Mouse (Mus musculus) intestine, embryonic 15.5 days (tissue): Measurements from ENCODE around the gene Bpifa5. TPM values are rescaled to one million over a fixed set of nuclear protein-coding genes. Genes with fewer than 3 reads are reported as not detected.
"Not testable (repeated sequence)": the region's sequence is repeated elsewhere in the genome, so short reads cannot be mapped to it uniquely, and the experiment has no call there.

Experiments
- ATAC-seq: fragments of 200-750 bp; cut with Nextera tagmentation; 2 replicates; pipeline ENCODE4 v1.8.0; 2017; ENCODE audit warnings: moderate TSS enrichment, moderate library complexity
- H3K27ac ChIP-seq: fragments of 300-500 bp; sonication (generic); 2 replicates; pipeline ENCODE4 v1.5.1; 2015; ENCODE audit warnings: mild to moderate bottlenecking, inconsistent platforms
- H3K27me3 ChIP-seq: fragments of 300-500 bp; sonication (generic); replicated peaks from 2 replicates; pipeline ENCODE4 v1.6.1; 2015; ENCODE audit warnings: inconsistent platforms
- H3K36me3 ChIP-seq: fragments of 300-500 bp; sonication (generic); 2 replicates; pipeline ENCODE4 v1.6.1; 2015; ENCODE audit warnings: inconsistent platforms
- H3K4me1 ChIP-seq: fragments of 300-500 bp; sonication (generic); replicated peaks from 2 replicates; pipeline ENCODE4 v1.6.1; 2015; ENCODE audit warnings: inconsistent platforms
- H3K4me2 ChIP-seq: fragments of 300-500 bp; sonication (generic); replicated peaks from 2 replicates; pipeline ENCODE4 v1.6.1; 2015; ENCODE audit warnings: mild to moderate bottlenecking, inconsistent platforms
- H3K4me3 ChIP-seq: fragments of 300-500 bp; sonication (generic); replicated peaks from 2 replicates; pipeline ENCODE4 v1.5.1; 2015; ENCODE audit warnings: inconsistent platforms
- H3K9ac ChIP-seq: fragments of 300-500 bp; sonication (generic); 2 replicates; pipeline ENCODE4 v1.6.1; 2015; ENCODE audit warnings: inconsistent platforms
- H3K9me3 ChIP-seq: fragments of 300-500 bp; sonication (generic); 2 replicates; pipeline ENCODE4 v1.6.1; 2016; ENCODE audit warnings: inconsistent platforms
- WGBS: fragments of 180-500 bp; shearing (Covaris S2); methylation state at CpG from one replicate; pipeline ENCODE4 v1.1.7; 2015; 5-methylcytosine and 5-hydroxymethylcytosine counted together
- polyA plus RNA-seq: library from polyadenylated mRNA; unstranded; fragments of >200 nt; fragmentation: Nextera tagmentation; extraction: Ambion mirVana; gene quantifications from 2 replicates; pipeline ENCODE4 v1.2.1, GENCODE M21; 2015

Gene Bpifa5
- not detected in 2 replicates for polyA plus RNA-seq

- no peak within 1 kb of the TSS for H3K4me2 ChIP-seq
These were observed at the start of gene Bpifa5 for GRCm38 (mm10) chr2:154162307-154162706. TSS of gene Bpifa5 (plus strand) at chr2:154162607.

DNA sequence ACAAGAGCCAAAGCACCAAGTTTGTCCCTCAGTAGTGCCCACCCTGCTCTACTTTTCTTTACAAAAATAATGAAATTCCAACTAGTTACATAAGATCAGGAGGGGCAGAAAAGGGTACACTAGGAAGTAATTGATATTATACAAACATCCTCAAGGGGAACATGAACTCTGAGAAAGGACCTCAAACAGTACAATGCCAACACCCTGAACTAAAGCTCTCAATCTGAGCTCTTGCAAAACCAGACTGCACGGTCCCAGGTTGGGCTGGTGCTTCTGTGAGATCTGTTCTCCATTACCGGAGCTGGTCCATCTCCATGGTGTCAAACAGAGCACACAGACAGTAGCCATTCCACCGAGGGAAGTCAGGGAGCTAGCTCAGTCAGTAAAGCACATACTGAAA, 45.0 kb upstream of the Bpifa5 start:
- Histone ChIP-seq H3K9me3 (no peaks in the 10 kb centered on the region), H3K9ac (no peak overlapping the region), H3K36me3 (no peaks in the 10 kb centered on the region), H3K27ac (no peak overlapping the region), H3K27me3 (no peaks in the 10 kb centered on the region), H3K4me2 (no peak overlapping the region), H3K4me3 (no peak overlapping the region), H3K4me1 (no peaks in the 10 kb centered on the region)
- WGBS, result 83% methylated on average over 3 of the region's 3 CpGs
- ATAC-seq, result no peak

More at GRCm38 (mm10) chr2:154162307-154162706, at the start of gene Bpifa5:
- no peak for ATAC-seq
- 80% methylated on average over 8 of the region's 8 CpGs for WGBS
- Histone ChIP-seq H3K36me3 (no peaks in the 10 kb centered on the region), H3K4me1 (no peaks in the 10 kb centered on the region), H3K27me3 (no peaks in the 10 kb centered on the region), H3K4me3 (no peak within 1 kb of the TSS), H3K27ac (no peak within 1 kb of the TSS), H3K9me3 (no peaks in the 10 kb centered on the region), H3K9ac (no peak within 1 kb of the TSS)

DNA sequence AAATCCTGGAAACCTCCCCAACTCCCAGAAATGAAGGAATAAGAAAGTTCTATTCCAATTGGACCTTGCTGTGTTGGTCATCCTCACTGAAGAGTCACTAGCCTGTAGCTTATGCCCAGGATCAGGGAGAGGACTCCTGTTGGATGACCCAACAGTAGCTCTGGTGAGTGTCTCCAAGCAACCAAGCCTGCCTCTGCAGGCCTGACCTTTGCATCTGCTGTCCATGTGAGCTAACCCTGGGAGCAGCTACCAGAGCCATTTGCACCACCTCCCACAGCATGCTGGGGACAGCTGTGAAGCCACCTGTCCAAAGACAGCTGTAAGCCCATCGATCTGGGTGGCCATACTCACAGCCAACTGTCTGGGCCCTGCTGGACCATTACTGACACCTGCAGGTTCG, 32.3 kb upstream of the Bpifa5 start, which contains the start of gene Bpifa3:
Gene Bpifa3, plus strand, starts transcription at position 217 of the 400 bp plus-strand sequence.
- H3K4me2 ChIP-seq, result no peak within 1 kb of the TSS
- ATAC-seq, result no peak
- H3K27ac ChIP-seq, result no peak within 1 kb of the TSS
- no peaks in the 10 kb centered on the region for H3K36me3 ChIP-seq
- 53% methylated on average over 2 of the region's 2 CpGs for WGBS
- no peaks in the 10 kb centered on the region for H3K9me3 ChIP-seq
- no peak within 1 kb of the TSS for H3K9ac ChIP-seq
- no peaks in the 10 kb centered on the region for H3K4me1 ChIP-seq
- H3K27me3 ChIP-seq, result no peaks in the 10 kb centered on the region
- H3K4me3 ChIP-seq, result no peak within 1 kb of the TSS

GRCm38 (mm10) chr2:154142580-154142979, 19.8 kb upstream of the Bpifa5 start, which contains the start of gene Bpifa1:
TSS of gene Bpifa1 (plus strand) at chr2:154142880.
- Histone ChIP-seq H3K27me3 (no peaks in the 10 kb centered on the region), H3K4me2 (no peak within 1 kb of the TSS), H3K36me3 (no peaks in the 10 kb centered on the region), H3K9me3 (no peaks in the 10 kb centered on the region), H3K4me1 (no peaks in the 10 kb centered on the region), H3K9ac (no peak within 1 kb of the TSS), H3K27ac (no peak within 1 kb of the TSS), H3K4me3 (no peak within 1 kb of the TSS)
- 77% methylated on average over 4 of the region's 4 CpGs for WGBS
- no peak for ATAC-seq

DNA sequence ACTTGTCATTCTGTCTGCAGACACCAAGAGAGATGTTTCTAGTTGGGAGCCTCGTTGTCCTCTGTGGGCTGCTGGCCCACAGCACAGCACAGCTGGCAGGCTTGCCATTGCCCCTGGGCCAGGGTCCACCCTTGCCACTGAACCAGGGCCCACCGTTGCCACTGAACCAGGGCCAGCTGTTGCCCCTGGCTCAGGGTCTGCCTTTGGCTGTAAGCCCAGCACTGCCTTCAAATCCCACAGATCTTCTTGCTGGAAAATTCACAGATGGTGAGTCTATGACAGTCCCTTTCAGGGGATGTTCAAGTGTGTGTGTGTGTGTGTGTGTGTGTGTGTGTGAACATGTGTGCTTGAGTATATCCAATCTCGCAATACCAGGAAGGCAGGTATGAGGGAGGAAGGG, 18.7 kb upstream of the Bpifa5 start:
- WGBS, result 58% methylated on average over 3 of the region's 3 CpGs
- no peaks in the 10 kb centered on the region for H3K4me1 ChIP-seq
- no peaks in the 10 kb centered on the region for H3K9me3 ChIP-seq
- H3K4me2 ChIP-seq, result no peak overlapping the region
- no peak overlapping the region for H3K4me3 ChIP-seq
- no peak overlapping the region for H3K27ac ChIP-seq
- H3K27me3 ChIP-seq, result no peaks in the 10 kb centered on the region
- H3K9ac ChIP-seq, result no peak overlapping the region
- no peak for ATAC-seq
- no peaks in the 10 kb centered on the region for H3K36me3 ChIP-seq

DNA sequence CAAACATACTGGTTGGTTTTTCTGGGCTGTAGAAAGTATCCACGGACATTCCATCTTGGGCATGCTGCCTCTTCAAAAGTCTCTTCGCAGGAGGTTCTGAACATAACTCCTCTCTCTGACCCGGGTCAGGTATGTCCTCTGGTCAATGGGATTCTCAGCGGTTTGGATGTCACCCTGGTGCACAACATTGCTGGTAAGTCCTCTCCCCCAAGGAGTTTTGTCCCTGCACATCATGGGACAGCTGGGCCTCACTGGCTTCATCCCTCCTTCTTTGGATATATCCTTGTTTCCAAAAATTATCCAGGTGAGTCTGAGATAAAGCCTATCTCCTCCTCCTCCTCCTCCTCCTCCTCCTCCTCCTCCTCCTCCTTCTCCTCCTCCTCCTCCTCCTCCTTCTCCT, 14.9 kb upstream of the Bpifa5 start:
- Histone ChIP-seq H3K36me3 (no peaks in the 10 kb centered on the region), H3K4me1 (no peaks in the 10 kb centered on the region), H3K9ac (no peak overlapping the region), H3K9me3 (no peaks in the 10 kb centered on the region), H3K4me2 (no peak overlapping the region), H3K27ac (no peak overlapping the region), H3K27me3 (no peaks in the 10 kb centered on the region), H3K4me3 (no peak overlapping the region)
- WGBS, result 77% methylated on average over 4 of the region's 4 CpGs
- no peak for ATAC-seq

GRCm38 (mm10) chr2:154158433-154158832, 4.0 kb upstream of the Bpifa5 start:
- no peaks in the 10 kb centered on the region for H3K4me1 ChIP-seq
- H3K36me3 ChIP-seq, result no peaks in the 10 kb centered on the region
- no peak for ATAC-seq
- H3K27ac ChIP-seq, result no peak overlapping the region
- 41% methylated on average over 3 of the region's 3 CpGs for WGBS
- no peak overlapping the region for H3K4me2 ChIP-seq
- no peaks in the 10 kb centered on the region for H3K9me3 ChIP-seq
- no peak overlapping the region for H3K9ac ChIP-seq
- no peak overlapping the region for H3K4me3 ChIP-seq
- H3K27me3 ChIP-seq, result no peaks in the 10 kb centered on the region

- whole genome bisulfite sequencing, result 84% methylated on average over 5 of the region's 5 CpGs
These were observed 899 bp downstream of the Bpifa5 start for GRCm38 (mm10) chr2:154163306-154163705.

GRCm38 (mm10) chr2:154169172-154169571, 6.8 kb downstream of the Bpifa5 start:
- Histone ChIP-seq H3K4me2 (no peak overlapping the region), H3K4me3 (no peak overlapping the region), H3K27me3 (no peaks in the 10 kb centered on the region), H3K27ac (no peak overlapping the region), H3K36me3 (no peaks in the 10 kb centered on the region), H3K4me1 (no peaks in the 10 kb centered on the region), H3K9ac (no peak overlapping the region), H3K9me3 (no peaks in the 10 kb centered on the region)
- 53% methylated on average over 3 of the region's 3 CpGs for WGBS
- no peak for ATAC-seq

More at GRCm38 (mm10) chr2:154163306-154163705, 899 bp downstream of the Bpifa5 start:
- no peak overlapping the region for H3K9ac ChIP-seq
- H3K9me3 ChIP-seq, result no peaks in the 10 kb centered on the region
- H3K4me2 ChIP-seq, result no peak overlapping the region
- H3K4me1 ChIP-seq, result no peaks in the 10 kb centered on the region
- no peak overlapping the region for H3K27ac ChIP-seq
- H3K27me3 ChIP-seq, result no peaks in the 10 kb centered on the region
- H3K4me3 ChIP-seq, result no peak overlapping the region
- ATAC-seq, result no peak
- no peaks in the 10 kb centered on the region for H3K36me3 ChIP-seq

- no peak overlapping the region for H3K27ac ChIP-seq
- WGBS, result 79% methylated on average over 6 of the region's 6 CpGs
These were observed 9.2 kb downstream of the Bpifa5 start for GRCm38 (mm10) chr2:154171621-154172020.

GRCm38 (mm10) chr2:154173313-154173712, 10.9 kb downstream of the Bpifa5 start:
- no peak overlapping the region for H3K27ac ChIP-seq
- H3K27me3 ChIP-seq, result no peaks in the 10 kb centered on the region
- 48% methylated on average over 1 of the region's 1 CpGs for WGBS
- H3K9ac ChIP-seq, result no peak overlapping the region
- H3K4me2 ChIP-seq, result no peak overlapping the region
- H3K9me3 ChIP-seq, result no peaks in the 10 kb centered on the region
- no peaks in the 10 kb centered on the region for H3K36me3 ChIP-seq
- ATAC-seq, result no peak
- H3K4me1 ChIP-seq, result no peaks in the 10 kb centered on the region
- H3K4me3 ChIP-seq, result no peak overlapping the region

More at GRCm38 (mm10) chr2:154171621-154172020, 9.2 kb downstream of the Bpifa5 start:
- no peak overlapping the region for H3K4me3 ChIP-seq
- H3K4me2 ChIP-seq, result no peak overlapping the region
- ATAC-seq, result no peak
- H3K4me1 ChIP-seq, result no peaks in the 10 kb centered on the region
- H3K9ac ChIP-seq, result no peak overlapping the region
- H3K36me3 ChIP-seq, result no peaks in the 10 kb centered on the region
- no peaks in the 10 kb centered on the region for H3K27me3 ChIP-seq
- H3K9me3 ChIP-seq, result no peaks in the 10 kb centered on the region

DNA sequence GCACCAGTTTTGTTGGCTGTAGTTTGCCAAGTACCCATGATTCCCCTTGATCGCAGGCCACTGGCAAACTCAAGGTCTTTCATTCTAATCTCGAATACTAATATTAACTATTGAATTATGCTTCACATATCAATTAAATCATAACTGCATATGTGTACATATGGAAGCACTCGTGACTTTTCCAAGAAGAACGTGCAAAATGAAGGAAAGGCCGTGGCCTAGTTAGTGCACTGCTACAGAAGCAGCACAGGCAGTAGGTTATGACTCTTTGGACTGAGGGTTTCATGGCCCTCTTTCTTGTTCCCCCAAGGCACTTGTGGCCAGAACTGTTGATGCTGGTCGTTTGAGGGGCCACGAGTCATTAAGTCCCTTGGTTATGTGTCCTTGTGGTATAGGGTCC, 19.5 kb downstream of the Bpifa5 start:
- H3K36me3 ChIP-seq, ATAC-seq, H3K27ac ChIP-seq, H3K9me3 ChIP-seq, H3K4me1 ChIP-seq, H3K9ac ChIP-seq, H3K27me3 ChIP-seq, H3K4me2 ChIP-seq, H3K4me3 ChIP-seq: not testable (repeated sequence)
- 83% methylated on average over 7 of the region's 7 CpGs for WGBS

GRCm38 (mm10) chr2:154183061-154183460, 20.7 kb downstream of the Bpifa5 start:
- not testable (repeated sequence) for H3K36me3 ChIP-seq, H3K4me3 ChIP-seq, H3K4me2 ChIP-seq, H3K9me3 ChIP-seq, H3K9ac ChIP-seq, H3K27ac ChIP-seq, H3K27me3 ChIP-seq, ATAC-seq, H3K4me1 ChIP-seq
- 70% methylated on average over 4 of the region's 4 CpGs for WGBS
